Mouse (Mus musculus): ENCODE measurements around the gene Fosb. TPM values are rescaled to one million over a fixed set of nuclear protein-coding genes. Genes with fewer than 3 reads are reported as not detected.

Fosb gene
- polyA plus RNA-seq, 1 experiment from 2014 or later = 0.20 TPM

DNA sequence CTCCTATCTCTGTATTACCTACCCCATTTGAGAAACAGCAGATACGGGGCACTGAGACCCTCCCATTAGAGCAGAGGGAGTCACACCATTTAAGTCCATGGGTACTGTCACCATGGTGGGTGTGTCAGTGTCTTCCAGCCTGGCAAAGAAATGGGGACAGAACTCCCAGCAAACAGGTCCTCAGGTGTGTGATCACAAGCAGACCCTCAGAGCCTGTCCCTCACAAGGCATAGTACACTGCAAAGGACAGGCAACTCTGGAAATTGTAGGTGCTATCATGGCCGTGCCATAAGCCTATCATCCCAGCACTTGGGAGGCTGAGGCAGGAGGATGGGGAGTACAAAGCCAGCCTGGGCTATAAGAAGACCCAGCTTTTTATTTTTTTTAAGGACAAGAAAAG is 8.3 kb upstream of the Fosb start:
- Histone ChIP-seq H3K4me1 (replicated peaks) (peaks cover 20% of the 10 kb centered on the region), H3K4me3 (no peak overlapping the region), H3K9ac (no peak overlapping the region), H3K9me3 (replicated peaks) (no peaks in the 10 kb centered on the region), H3K27ac (no peak overlapping the region), H3K36me3 (no peaks in the 10 kb centered on the region), H3K4me2 (no peak overlapping the region), H3K27me3 (peaks cover 3% of the 10 kb centered on the region; the same call in 1 of the 2 replicates)
- 70% methylated on average over 2 of the region's 2 CpGs for WGBS
- no peak for ATAC-seq (replicated peaks; ENCODE audit: insufficient number of reproducible peaks, insufficient read depth, low FRiP score, low read depth)

DNA sequence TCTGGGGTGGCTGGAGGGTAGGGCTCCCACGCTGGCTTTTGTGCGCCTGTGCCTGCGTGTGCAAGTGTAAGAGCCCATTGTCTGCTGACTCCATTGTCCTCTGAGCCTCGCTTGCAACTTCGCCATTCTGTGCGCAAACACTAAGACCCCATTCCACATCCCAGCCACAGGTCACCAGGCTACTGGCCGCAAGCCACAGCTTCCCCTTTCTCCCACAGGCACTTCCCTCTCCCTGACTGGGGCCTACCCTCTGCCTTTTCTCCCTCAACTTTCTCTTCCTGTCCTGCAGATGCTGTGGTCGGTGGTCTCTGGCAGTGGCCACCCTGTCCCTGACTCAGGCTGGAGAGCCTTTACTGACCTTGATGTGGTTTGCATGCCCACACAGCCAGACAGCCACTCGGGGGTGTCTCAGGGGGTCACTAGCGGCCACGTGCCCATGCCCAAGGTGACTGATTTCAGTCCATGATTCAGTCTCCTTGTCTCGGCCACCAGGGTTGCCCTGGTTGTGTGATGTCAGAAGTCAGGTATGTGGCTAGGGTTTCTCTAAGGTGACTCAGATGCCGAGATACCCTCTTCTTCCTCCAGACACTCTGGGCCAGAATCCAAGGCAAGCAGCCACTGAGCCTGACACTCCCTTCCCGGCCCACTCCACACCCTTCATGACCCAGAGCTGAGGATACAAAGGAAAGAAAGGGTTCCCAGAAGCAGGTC is 6.8 kb upstream of the Fosb start:
- H3K4me2 ChIP-seq = no peak overlapping the region
- peaks cover 20% of the 10 kb centered on the region for H3K4me1 ChIP-seq (replicated peaks)
- H3K4me3 ChIP-seq = no peak overlapping the region
- WGBS = 49% methylated on average over 14 of the region's 14 CpGs
- no peak overlapping the region for H3K9ac ChIP-seq
- H3K27ac ChIP-seq = no peak overlapping the region
- peaks cover 4% of the 10 kb centered on the region; the same call in 1 of the 2 replicates for H3K27me3 ChIP-seq
- no peak for ATAC-seq (replicated peaks; ENCODE audit: insufficient number of reproducible peaks, insufficient read depth, low FRiP score, low read depth)
- no peaks in the 10 kb centered on the region for H3K9me3 ChIP-seq (replicated peaks)
- no peaks in the 10 kb centered on the region for H3K36me3 ChIP-seq

- no peak for ATAC-seq (replicated peaks; ENCODE audit: insufficient number of reproducible peaks, insufficient read depth, low FRiP score, low read depth)
- Histone ChIP-seq H3K4me1 (replicated peaks) (peaks cover 18% of the 10 kb centered on the region), H3K4me3 (no peak overlapping the region), H3K27me3 (peaks cover 4% of the 10 kb centered on the region; the same call in 1 of the 2 replicates), H3K4me2 (no peak overlapping the region), H3K9ac (no peak overlapping the region), H3K27ac (no peak overlapping the region), H3K36me3 (no peaks in the 10 kb centered on the region), H3K9me3 (replicated peaks) (no peaks in the 10 kb centered on the region)
- 42% methylated on average over 5 of the region's 5 CpGs for WGBS
Observed at GRCm38 (mm10) chr7:19314033-19314432, 4.2 kb upstream of the Fosb start.

- H3K4me3 ChIP-seq = no peak overlapping the region
- H3K27me3 ChIP-seq = peaks cover 5% of the 10 kb centered on the region
- H3K4me1 ChIP-seq (replicated peaks) = peaks cover 28% of the 10 kb centered on the region
- WGBS = 39% methylated on average over 4 of the region's 4 CpGs
- no peaks in the 10 kb centered on the region for H3K36me3 ChIP-seq
- H3K9me3 ChIP-seq (replicated peaks) = no peaks in the 10 kb centered on the region
- H3K9ac ChIP-seq = no peak overlapping the region
- no peak overlapping the region for H3K4me2 ChIP-seq
- no peak overlapping the region for H3K27ac ChIP-seq
- ATAC-seq (replicated peaks; ENCODE audit: insufficient number of reproducible peaks, insufficient read depth, low FRiP score, low read depth) = no peak
Observed at GRCm38 (mm10) chr7:19311991-19312390, 2.1 kb upstream of the Fosb start.

DNA sequence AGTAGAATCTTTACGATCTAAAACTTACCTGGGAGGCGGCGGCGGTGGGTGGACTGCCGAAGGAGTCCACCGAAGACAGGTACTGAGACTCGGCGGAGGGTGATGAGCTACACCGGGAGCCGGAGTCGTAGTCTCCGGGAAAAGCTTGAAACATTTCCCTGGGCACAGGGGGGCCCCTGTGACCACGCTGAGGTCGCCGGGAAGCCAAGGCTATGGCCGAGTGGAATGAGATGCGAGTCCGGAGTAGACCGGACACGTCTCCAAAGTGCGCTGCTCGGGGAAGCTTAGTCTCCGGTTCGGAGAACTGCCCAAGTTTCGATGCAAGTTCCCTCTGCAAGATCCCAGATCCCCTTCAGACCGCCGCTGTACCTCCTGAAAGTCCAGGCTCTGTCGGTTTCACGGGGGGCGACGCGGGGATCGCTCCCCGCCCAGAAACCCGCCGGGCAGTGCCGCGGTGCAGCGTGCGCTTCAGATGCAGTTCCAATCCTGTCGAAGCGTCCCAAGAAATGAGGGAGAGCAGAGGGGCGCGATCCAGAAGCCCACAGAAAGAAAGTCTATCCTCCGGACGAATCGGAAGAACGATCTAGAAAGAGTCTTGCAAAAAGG is 470 bp downstream of the Fosb start:
- no peak for ATAC-seq (replicated peaks; ENCODE audit: insufficient number of reproducible peaks, insufficient read depth, low FRiP score, low read depth)
- H3K9me3 ChIP-seq (replicated peaks) = no peaks in the 10 kb centered on the region
- WGBS = under 1% methylated on average over 48 of the region's 48 CpGs
- H3K27me3 ChIP-seq = peaks cover 32% of the 10 kb centered on the region
- no peaks in the 10 kb centered on the region for H3K36me3 ChIP-seq
- H3K4me2 ChIP-seq = peak overlapping the region; percentile 99
- H3K4me1 ChIP-seq (replicated peaks) = peaks cover 31% of the 10 kb centered on the region
- H3K27ac ChIP-seq = no peak overlapping the region
- peak overlapping the region; percentile 57 for H3K4me3 ChIP-seq
- H3K9ac ChIP-seq = peak overlapping the region; percentile 59

DNA sequence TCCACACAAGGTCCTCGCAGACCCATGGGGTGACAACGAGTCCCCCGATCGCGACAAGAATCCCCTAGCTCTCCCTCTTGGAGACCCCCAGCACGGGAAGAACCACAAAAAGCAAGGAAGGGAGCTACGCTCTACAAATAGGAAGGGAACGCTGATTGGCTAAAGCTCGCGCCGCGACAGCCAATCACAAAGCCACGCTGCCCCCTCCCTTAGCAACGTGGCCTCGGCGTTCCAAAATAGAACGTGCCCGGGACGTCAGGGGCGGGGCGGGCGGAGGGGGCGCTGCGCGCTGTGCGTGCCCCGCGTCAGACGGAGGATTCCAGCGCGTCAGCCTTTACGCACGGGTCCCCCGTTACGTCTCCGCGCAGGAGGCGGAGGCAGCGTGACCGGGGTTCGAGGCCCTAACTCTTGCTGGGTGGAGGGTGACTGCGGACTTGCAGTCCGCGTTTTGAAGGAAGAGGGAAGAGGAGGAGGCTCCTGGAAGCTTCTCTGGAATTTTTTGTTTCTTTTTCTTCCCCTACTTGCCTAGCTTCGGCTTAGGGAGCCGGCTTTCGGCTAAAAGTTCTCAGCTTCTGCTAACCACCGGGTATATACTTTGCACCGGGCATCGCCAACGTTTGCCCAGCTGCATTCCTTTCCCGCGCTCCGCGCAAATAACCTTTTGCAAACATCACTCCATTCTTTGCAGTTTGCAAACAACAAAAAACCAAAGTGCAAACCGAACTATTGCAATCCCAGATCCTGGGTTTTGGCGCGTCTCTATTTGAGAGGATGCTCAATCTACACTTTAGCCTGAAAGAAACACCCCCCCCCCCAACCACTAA is 1.2 kb downstream of the Fosb start:
- Histone ChIP-seq H3K27ac (peak overlapping the region; percentile 87), H3K27me3 (peaks cover 39% of the 10 kb centered on the region), H3K9ac (peak overlapping the region; percentile 60)

DNA sequence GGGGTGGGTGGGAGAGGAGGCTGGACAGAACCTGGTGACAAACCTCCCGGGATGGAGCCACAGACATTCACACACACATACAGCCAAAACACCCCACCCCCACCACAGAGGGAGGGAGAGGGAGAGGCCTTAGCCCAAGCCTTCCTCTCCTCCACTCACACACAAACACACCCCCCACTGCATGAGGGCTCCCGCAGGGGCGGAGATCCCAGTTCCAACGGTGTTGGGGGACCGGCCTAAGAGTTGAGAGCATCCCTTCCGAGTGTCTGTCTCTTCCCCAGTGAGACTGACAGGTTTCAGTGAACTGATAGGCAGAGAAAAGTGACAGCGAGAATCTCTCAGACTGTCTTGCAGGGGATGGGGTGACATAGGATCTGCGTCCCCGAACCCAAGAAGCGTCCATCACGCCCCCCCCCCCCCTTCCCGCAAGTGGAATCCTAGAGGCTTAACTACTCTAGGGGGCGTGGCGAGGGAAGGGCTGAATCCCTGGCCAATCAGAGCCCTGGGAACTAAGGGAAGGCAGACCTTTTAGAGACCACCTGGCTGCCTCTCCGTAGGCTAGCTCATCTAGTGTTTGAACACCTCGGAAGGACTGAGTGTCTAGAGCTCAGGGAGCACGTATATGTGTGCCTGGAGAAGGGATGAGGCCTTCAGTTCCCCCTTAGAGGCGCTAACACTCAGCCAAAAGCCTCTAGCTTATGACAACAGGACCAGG is 2.0 kb downstream of the Fosb start:
- H3K27ac ChIP-seq = peak overlapping the region; percentile 87
- 2% methylated on average over 18 of the region's 18 CpGs for WGBS

More for the DNA sequence above, 1.2 kb downstream of the Fosb start:
- Histone ChIP-seq H3K4me3 (peak overlapping the region; percentile 57), H3K9me3 (replicated peaks) (no peaks in the 10 kb centered on the region), H3K4me2 (peak overlapping the region; percentile 99), H3K36me3 (no peaks in the 10 kb centered on the region), H3K4me1 (replicated peaks) (peaks cover 38% of the 10 kb centered on the region)
- WGBS = under 1% methylated on average over 58 of the region's 58 CpGs
- peak; percentile 83 for ATAC-seq (replicated peaks; ENCODE audit: insufficient number of reproducible peaks, insufficient read depth, low FRiP score, low read depth)

DNA sequence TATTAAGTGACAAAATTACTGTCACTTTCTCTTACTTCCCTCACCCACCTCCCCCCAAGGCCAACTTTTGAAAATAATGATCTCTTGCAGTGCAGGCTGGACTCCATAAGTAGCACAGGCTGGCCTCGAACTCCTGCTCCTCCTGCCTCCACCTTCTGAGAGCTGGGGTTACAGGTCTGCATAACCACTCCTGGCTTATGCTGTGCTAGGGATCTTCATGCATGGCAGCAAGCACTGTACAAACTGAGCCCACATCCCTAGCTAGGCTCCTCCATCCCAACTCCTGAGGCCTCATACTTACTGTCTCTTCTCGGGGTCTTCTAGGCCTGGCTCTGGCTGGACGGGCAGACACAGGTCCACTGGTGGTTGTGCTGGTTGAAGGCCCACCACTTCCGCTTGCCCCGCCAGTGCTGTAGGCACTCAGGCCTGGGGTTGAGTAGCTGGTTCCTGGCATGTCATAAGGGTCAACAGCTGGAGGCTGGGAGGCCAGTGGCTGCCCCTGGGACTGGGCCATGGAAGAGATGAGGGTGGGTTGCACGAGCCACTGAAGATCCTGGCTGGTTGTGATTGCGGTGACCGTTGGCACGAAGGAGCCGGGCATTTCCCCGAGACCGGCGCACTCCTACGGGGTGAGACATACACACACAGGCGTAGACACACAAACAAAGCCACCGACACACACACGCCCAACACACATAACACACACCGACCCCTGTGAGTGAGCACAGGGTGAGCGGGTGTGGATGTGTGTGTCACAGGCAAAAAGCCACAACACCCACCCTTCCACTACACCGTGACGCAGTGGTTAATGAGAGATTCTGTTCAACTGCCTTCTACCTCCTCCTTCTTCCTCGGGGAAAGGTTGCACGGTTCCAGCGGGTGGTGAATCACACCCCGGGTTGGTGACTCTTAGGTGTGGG is 2.8 kb downstream of the Fosb start:
- Histone ChIP-seq H3K4me1 (replicated peaks) (peaks cover 41% of the 10 kb centered on the region), H3K9ac (no peak overlapping the region), H3K9me3 (replicated peaks) (no peaks in the 10 kb centered on the region), H3K4me2 (peak overlapping the region; percentile 99), H3K27ac (no peak overlapping the region), H3K27me3 (peaks cover 50% of the 10 kb centered on the region), H3K4me3 (no peak overlapping the region; the same call in 1 of the 2 replicates), H3K36me3 (no peaks in the 10 kb centered on the region)
- 71% methylated on average over 25 of the region's 25 CpGs for WGBS
- no peak for ATAC-seq (replicated peaks; ENCODE audit: insufficient number of reproducible peaks, insufficient read depth, low FRiP score, low read depth)

More for the DNA sequence above, 2.0 kb downstream of the Fosb start:
- peak; percentile 36 for ATAC-seq (replicated peaks; ENCODE audit: insufficient number of reproducible peaks, insufficient read depth, low FRiP score, low read depth)
- Histone ChIP-seq H3K36me3 (no peaks in the 10 kb centered on the region), H3K4me3 (peak overlapping the region; percentile 57), H3K9me3 (replicated peaks) (no peaks in the 10 kb centered on the region), H3K9ac (peak overlapping the region; percentile 60), H3K4me2 (peak overlapping the region; percentile 99), H3K27me3 (peaks cover 41% of the 10 kb centered on the region), H3K4me1 (replicated peaks) (peaks cover 41% of the 10 kb centered on the region)

DNA sequence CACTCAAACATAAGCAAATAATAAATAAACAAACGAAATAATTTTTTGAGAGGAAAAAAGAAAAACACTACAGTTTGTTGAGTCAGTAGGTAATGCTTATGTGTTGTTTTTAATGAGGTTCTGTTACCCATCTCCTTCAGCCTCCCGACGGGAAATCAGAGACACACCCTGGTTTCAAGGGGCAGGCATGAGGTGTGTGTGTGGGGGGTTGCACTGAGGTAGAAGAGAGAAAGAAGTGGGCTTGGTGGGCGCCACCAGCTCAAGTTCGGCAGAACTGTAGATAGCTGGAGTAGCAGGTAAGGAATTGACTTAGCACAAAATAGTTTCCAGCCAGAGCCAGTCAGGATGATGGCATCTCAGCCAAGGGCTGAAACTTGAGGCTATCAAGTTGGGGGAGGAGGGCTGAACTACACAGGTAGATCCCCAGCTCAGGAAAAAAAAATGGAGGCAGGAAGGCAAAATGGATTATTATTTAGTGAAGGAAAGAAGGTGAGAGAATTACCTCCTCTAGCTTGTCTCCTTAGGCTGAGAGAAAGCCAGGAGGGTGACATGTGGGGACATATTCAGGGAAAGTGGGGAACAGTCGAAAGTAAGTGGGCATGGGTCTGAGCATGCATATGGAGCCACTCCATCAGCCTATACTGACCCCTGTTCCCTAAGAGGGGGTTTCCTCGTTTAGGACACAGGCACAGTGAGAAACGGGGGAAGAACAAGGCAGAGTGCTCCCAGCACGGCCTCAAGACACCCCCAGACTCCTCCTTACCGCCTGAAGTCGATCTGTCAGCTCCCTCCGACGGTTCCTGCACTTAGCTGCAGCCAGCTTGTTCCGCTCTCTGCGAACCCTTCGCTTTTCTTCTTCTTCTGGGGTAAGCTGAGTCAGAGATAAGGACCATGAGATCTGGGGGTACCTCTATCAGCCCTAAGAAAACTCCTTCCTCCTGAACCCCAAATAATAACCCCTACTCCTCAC is 3.8 kb downstream of the Fosb start:
- peaks cover 56% of the 10 kb centered on the region for H3K27me3 ChIP-seq
- H3K9ac ChIP-seq = no peak overlapping the region
- H3K4me3 ChIP-seq = no peak overlapping the region
- H3K36me3 ChIP-seq = no peaks in the 10 kb centered on the region
- WGBS = 50% methylated on average over 16 of the region's 16 CpGs
- H3K27ac ChIP-seq = no peak overlapping the region
- no peak for ATAC-seq (replicated peaks; ENCODE audit: insufficient number of reproducible peaks, insufficient read depth, low FRiP score, low read depth)
- no peak overlapping the region for H3K4me2 ChIP-seq
- H3K4me1 ChIP-seq (replicated peaks) = peaks cover 49% of the 10 kb centered on the region
- H3K9me3 ChIP-seq (replicated peaks) = no peaks in the 10 kb centered on the region

Measured in heart, embryonic 15.5 days (tissue).